Mouse (Mus musculus) intestine, postnatal 0 days (tissue): ENCODE measurements around the gene Frmd4a. TPM values are rescaled to one million over a fixed set of nuclear protein-coding genes. Genes with fewer than 3 reads are reported as not detected.

ENCODE experiments used
- ATAC-seq: fragments of 200-750 bp; cut with Nextera tagmentation; 2 replicates; pipeline ENCODE4 v1.8.0; 2017; ENCODE audit warnings: mild to moderate bottlenecking, moderate TSS enrichment, moderate library complexity
- H3K27ac ChIP-seq: fragments of 300-500 bp; sonication (generic); 2 replicates; pipeline ENCODE4 v1.5.1; 2014; ENCODE audit warnings: mild to moderate bottlenecking, low read depth, low read length, moderate library complexity
- H3K27me3 ChIP-seq: fragments of 300-500 bp; sonication (generic); replicated peaks from 2 replicates; pipeline ENCODE4 v1.6.1; 2014; ENCODE audit warnings: low read length, mixed read lengths; ENCODE audit not compliant: control insufficient read depth, insufficient read depth
- H3K36me3 ChIP-seq: fragments of 300-500 bp; sonication (generic); 2 replicates; pipeline ENCODE4 v1.6.1; 2014; ENCODE audit warnings: mild to moderate bottlenecking, moderate library complexity; ENCODE audit not compliant: control insufficient read depth, insufficient read depth
- H3K4me1 ChIP-seq: fragments of 300-500 bp; sonication (generic); replicated peaks from 2 replicates; pipeline ENCODE4 v1.6.1; 2014; ENCODE audit warnings: antibody characterized with exemption, low read length, mixed read lengths; ENCODE audit not compliant: control insufficient read depth, insufficient read depth
- H3K4me2 ChIP-seq: fragments of 300-500 bp; sonication (generic); replicated peaks from 2 replicates; pipeline ENCODE4 v1.6.1; 2014; ENCODE audit warnings: low read depth, mild to moderate bottlenecking, moderate library complexity
- H3K4me3 ChIP-seq: fragments of 300-500 bp; sonication (generic); 2 replicates; pipeline ENCODE4 v1.5.1; 2014; ENCODE audit warnings: low read depth, low read length
- H3K9ac ChIP-seq: fragments of 300-500 bp; sonication (generic); 2 replicates; pipeline ENCODE4 v1.6.1; 2014; ENCODE audit warnings: mild to moderate bottlenecking, low read depth, low read length
- H3K9me3 ChIP-seq: fragments of 300-500 bp; sonication (generic); 2 replicates; pipeline ENCODE4 v1.6.1; 2016; ENCODE audit warnings: mixed run types; ENCODE audit not compliant: control insufficient read depth
- CTCF ChIP-seq: sonication (generic); IDR thresholded peaks from 2 replicates; pipeline ENCODE4 v1.5.1; 2016; ENCODE audit warnings: low read depth, mild to moderate bottlenecking, control low read depth, antibody characterized with exemption, moderate library complexity
- WGBS: fragments of 180-500 bp; shearing (Covaris S2); extraction: QIAGEN DNeasy Blood & Tissue Kit; methylation state at CpG from one replicate; pipeline ENCODE4 v1.1.7; 2014; 5-methylcytosine and 5-hydroxymethylcytosine counted together
- polyA plus RNA-seq: library from polyadenylated mRNA; unstranded; fragments of >200 nt; fragmentation: Nextera tagmentation; extraction: Ambion mirVana; gene quantifications from 2 replicates; pipeline ENCODE4 v1.2.1, GENCODE M21; 2015

Gene Frmd4a
- polyA plus RNA-seq, 1 experiment from 2014 or later: 4.5 TPM

DNA sequence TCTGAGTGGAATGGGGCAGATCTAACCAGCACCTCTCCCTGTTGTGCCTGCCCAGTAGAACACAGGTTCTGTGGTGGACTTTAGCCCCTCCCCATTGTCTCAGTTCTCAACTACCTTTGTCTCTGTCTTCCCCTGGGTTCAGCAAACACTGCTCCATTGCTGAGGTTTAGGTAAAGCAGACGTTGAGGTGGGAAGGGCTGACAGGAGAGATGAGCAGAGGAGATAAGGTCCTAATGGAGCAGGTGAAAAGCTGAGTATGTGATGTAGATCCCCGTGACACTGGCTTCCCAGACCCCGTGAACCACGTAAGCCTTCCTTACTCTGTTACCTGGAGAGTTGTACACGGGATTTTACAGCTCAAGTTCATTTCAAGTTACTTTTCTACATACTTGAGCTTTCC lies 545.3 kb downstream of the Frmd4a start:
- no peak overlapping the region; the same call in 1 of the 2 replicates for H3K4me3 ChIP-seq
- H3K9ac ChIP-seq: no peak overlapping the region
- no peak overlapping the region for H3K27ac ChIP-seq
- H3K4me2 ChIP-seq: peak overlapping the region; percentile 77
- ATAC-seq: no peak
- WGBS: 51% methylated on average over 5 of the region's 5 CpGs
- no peaks in the 10 kb centered on the region for H3K9me3 ChIP-seq
- peaks cover 14% of the 10 kb centered on the region for H3K36me3 ChIP-seq
- no peak for TF ChIP-seq CTCF
- peaks cover 19% of the 10 kb centered on the region for H3K4me1 ChIP-seq
- H3K27me3 ChIP-seq: no peaks in the 10 kb centered on the region

DNA sequence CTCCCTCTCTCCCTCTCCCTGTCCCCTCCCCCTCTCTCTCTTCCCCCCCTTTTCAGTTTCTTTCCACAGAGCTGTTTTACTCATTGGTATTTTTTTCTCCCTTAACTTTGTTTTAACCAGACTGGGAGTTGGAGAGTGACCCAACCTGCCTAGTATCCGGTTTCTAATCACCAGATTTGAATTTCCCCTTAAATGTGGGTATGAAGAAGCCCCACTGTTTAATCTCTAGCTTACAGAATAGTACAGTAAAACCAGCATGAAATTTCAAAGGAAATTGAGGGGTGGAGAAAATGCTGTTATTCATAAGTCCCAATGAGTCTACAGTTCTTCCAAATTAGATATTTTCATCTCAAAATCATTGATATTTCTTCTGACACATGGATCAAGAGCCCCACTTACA lies 545.8 kb downstream of the Frmd4a start:
- H3K4me2 ChIP-seq: peak overlapping the region; percentile 77
- peaks cover 18% of the 10 kb centered on the region for H3K4me1 ChIP-seq
- H3K27ac ChIP-seq: no peak overlapping the region
- H3K36me3 ChIP-seq: peaks cover 14% of the 10 kb centered on the region
- H3K9me3 ChIP-seq: no peaks in the 10 kb centered on the region
- no peak for ATAC-seq
- no peak overlapping the region for H3K9ac ChIP-seq
- 69% methylated on average over 1 of the region's 1 CpGs for WGBS
- no peaks in the 10 kb centered on the region for H3K27me3 ChIP-seq
- H3K4me3 ChIP-seq: no peak overlapping the region
- TF ChIP-seq CTCF: no peak

DNA sequence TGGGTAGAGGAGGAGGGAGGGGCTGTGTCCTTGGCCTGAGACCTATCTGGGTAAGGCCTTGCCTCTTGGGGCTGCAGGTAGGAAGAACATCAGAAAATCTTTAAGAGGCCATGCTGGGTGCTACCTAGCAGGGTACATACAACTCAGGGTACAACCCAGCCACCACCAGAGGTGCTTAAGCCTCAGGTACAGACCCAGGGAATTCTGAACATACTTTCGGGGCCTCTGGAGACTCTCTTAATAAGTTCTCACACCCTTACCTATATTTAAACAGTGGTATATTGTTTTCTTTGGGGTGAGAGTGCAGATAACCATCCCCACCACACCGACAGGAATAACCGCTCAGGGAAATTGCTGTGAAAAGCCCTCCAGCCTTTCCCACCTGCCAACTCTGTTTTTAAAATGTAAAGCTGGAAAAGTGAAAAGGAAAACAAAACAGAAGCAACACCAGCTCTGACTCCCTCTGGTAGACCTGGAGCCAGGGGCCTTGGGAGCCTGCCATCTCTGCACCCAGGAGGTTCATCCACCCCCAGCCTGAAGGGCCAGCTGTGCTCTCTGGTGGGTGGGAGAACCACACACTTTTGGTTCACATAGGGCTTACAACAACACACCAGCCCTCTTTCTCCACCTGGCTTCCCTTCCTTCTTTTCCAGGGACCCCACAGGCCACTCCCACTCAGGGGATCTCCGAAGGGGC lies 548.9 kb downstream of the Frmd4a start:
- WGBS: 89% methylated on average over 4 of the region's 4 CpGs
- Histone ChIP-seq H3K9me3 (no peaks in the 10 kb centered on the region), H3K4me3 (no peak overlapping the region), H3K27me3 (no peaks in the 10 kb centered on the region), H3K27ac (no peak overlapping the region), H3K4me1 (peaks cover 19% of the 10 kb centered on the region), H3K36me3 (peaks cover 14% of the 10 kb centered on the region), H3K9ac (no peak overlapping the region), H3K4me2 (no peak overlapping the region)
- no peak for TF ChIP-seq CTCF
- ATAC-seq: no peak

DNA sequence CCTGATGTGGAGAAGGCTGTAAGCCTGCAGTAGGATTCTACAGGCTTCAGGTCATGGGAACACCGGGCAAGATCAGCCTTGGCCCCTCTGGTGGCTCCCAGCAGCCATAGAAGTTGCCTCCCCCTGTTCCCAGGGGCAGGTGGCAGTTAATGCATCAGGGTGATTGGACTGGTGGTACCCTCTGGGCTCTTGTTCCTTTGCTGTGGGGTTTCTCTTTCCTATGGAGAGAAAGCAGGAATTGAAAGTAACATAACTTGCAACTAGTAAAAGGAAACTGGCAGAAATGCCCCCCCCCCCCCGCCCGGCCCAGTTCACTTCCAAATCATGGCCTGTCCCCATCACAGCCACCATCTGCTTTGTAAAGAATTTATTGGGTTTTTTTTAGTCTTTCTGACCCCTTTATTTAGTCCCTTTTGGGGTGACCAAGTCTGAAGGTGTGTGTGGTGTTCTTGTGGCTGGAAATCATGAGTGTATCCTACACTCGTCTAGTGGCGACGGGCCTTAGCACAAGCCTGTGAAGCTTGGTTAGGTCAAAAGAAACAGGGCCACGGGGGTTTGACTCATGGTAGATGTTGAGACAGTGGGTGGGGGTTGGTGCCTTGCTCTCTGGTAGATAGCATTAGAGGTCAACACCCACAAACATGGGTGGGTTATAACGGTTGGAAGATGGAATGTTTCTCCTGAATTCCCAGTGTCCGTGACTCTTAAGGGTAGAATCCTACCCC lies 549.6 kb downstream of the Frmd4a start:
- peaks cover 12% of the 10 kb centered on the region for H3K4me1 ChIP-seq

DNA sequence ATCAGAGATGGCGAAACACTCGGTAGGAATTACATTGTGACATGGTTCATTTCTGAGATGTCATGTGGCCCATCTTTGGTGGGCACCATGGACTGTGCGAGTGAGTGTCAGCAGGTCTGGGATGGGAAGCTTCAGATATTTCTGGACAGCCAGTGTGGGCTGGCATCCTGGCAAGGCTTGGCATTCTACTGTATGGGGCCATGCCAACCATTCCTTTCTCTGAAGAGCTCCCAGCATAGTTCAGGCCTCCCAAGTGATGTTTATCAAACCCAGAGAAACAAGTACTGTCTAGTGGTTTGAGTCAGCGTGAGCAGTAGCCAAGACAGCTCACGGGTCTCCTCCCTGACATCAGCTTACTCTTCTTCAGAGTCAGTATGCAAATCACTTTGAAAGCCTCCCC lies 551.5 kb downstream of the Frmd4a start:
- H3K4me3 ChIP-seq: no peak overlapping the region
- H3K9ac ChIP-seq: no peak overlapping the region
- TF ChIP-seq CTCF: no peak
- H3K36me3 ChIP-seq: peaks cover 27% of the 10 kb centered on the region
- no peak for ATAC-seq
- peaks cover 7% of the 10 kb centered on the region for H3K4me1 ChIP-seq
- no peak overlapping the region for H3K4me2 ChIP-seq
- H3K27me3 ChIP-seq: no peaks in the 10 kb centered on the region
- peak overlapping the region; percentile 35; the same call in 1 of the 2 replicates for H3K27ac ChIP-seq
- WGBS: 72% methylated on average over 5 of the region's 5 CpGs
- no peaks in the 10 kb centered on the region for H3K9me3 ChIP-seq

More for the DNA sequence above, 549.6 kb downstream of the Frmd4a start:
- no peak for ATAC-seq
- no peak for TF ChIP-seq CTCF
- no peak overlapping the region for H3K4me3 ChIP-seq
- H3K4me2 ChIP-seq: no peak overlapping the region
- H3K9me3 ChIP-seq: no peaks in the 10 kb centered on the region
- H3K27me3 ChIP-seq: no peaks in the 10 kb centered on the region
- H3K9ac ChIP-seq: no peak overlapping the region
- H3K36me3 ChIP-seq: peaks cover 14% of the 10 kb centered on the region
- H3K27ac ChIP-seq: no peak overlapping the region
- WGBS: 87% methylated on average over 9 of the region's 9 CpGs

DNA sequence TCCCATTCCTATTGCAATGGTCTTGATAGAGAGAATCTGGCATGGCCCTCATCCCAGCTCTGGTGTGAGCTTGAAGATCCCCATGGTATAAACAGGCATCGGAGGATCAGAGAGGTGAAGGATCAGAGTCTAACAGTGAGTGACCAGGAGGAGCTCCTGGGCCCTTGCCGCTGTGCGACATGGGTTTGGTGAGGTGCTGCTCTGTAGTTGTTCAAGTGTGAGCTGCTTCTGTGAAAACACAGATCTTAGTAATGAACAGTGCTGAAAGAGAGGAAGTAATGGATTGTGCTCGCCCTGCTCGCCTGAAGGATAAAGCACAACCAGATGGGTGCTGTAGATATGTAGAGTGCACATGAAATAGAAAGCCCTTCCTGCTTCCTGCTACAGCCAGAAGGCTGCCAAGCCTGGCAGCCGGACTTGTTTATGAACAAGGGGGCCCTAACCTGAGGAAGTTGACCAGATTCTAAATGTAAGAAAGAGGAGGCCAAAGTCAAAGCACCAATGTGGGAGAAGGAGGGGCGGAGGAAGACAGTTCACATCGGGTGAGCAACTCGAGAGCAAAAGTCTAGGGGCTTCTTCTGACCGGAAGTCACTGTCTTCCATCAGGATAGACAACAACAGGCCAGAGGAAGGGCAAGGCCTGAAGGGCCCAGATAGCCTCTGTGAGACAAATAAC lies 552.8 kb downstream of the Frmd4a start:
- Histone ChIP-seq H3K9me3 (no peaks in the 10 kb centered on the region), H3K4me2 (no peak overlapping the region), H3K4me3 (no peak overlapping the region), H3K27ac (peak overlapping the region; percentile 58), H3K4me1 (peaks cover 7% of the 10 kb centered on the region), H3K27me3 (no peaks in the 10 kb centered on the region), H3K9ac (peak overlapping the region; percentile 11; the same call in 1 of the 2 replicates), H3K36me3 (peaks cover 40% of the 10 kb centered on the region)
- ATAC-seq: no peak
- WGBS: 48% methylated on average over 10 of the region's 10 CpGs
- no peak for TF ChIP-seq CTCF
